Mouse (Mus musculus): Measurements from ENCODE around the gene Mtmr4.

Gene Mtmr4

GRCm38 (mm10) chr11:87581933-87582710 is 9.8 kb upstream of the Mtmr4 start:
- DNase-seq = no peak

DNA sequence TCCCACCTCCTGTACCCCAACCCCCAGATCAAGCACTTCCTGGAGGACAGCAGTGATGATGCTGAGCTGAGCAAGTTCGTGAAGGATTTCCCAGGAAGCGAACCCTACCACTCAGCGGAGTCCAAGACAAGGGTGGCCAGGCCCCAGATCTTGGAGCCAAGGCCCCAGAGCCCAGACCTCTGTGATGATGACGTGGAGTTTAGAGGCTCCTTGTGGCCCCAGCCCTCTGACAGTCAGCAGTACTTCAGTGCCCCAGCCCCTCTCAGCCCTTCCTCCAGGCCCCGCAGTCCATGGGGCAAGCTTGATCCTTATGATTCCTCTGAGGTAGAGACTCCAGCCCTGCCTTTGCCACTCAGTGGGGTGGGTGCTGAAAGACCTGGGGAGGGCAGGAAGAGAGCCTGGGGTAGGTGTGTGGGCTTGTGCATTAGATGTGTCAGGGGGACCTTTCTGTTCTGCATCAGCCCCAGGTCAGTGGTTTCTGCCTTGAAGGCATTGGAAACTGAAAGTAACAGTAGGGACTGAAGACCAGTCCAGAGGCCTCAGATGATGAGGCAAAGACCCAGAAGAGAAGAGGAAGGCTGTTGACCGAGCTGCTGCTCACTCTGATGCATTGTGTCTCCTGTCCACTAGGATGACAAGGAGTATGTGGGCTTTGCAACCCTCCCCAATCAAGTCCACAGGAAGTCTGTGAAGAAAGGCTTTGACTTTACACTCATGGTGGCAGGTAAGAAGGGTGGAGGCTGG is 8.5 kb upstream of the Mtmr4 start:
- no peak for DNase-seq

- no peak for DNase-seq
These were observed 7.1 kb upstream of the Mtmr4 start for GRCm38 (mm10) chr11:87584711-87585505.

GRCm38 (mm10) chr11:87587211-87587874 is 4.6 kb upstream of the Mtmr4 start:
- DNase-seq = no peak

- DNase-seq = no peak
These were observed 2.4 kb upstream of the Mtmr4 start for GRCm38 (mm10) chr11:87589605-87590004.

DNA sequence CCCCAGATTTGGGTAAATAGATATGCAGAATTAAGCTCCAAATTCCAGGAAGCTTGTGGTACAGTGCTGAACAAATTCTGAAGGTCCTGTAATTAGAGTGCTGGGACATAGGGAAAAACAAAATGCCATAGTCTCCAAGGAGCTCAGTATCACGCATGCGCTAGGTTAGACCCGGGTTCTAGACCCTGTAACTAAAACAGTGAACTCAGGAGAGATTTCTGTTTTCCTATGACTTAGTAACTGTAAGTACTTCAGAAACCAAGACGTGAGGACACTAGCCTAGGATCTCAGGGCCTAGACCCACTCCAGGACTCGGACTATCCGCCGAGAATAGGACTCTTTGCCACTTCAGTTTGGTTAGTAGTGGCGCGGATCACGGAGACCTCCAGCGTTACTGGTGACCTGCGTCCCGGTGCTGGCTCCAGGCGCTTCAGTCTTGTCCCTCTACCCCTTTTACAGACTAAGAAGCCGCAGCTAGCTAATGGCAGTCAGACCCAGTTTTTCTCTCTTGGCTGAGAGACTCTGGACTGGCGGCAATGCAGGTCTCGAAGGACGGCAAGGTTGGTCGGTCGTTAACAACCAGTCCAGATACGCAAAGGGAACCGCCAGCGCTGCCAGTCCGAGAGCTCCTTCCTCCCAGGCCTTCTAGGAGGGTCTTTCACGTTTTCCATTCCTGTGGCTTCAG is 979 bp upstream of the Mtmr4 start:
- peak; percentile 44 for DNase-seq

GRCm38 (mm10) chr11:87592354-87592695 is 363 bp downstream of the Mtmr4 start:
- DNase-seq = no peak

- DNase-seq = peak; percentile 30
These were observed 994 bp downstream of the Mtmr4 start for GRCm38 (mm10) chr11:87592713-87593598.

DNA sequence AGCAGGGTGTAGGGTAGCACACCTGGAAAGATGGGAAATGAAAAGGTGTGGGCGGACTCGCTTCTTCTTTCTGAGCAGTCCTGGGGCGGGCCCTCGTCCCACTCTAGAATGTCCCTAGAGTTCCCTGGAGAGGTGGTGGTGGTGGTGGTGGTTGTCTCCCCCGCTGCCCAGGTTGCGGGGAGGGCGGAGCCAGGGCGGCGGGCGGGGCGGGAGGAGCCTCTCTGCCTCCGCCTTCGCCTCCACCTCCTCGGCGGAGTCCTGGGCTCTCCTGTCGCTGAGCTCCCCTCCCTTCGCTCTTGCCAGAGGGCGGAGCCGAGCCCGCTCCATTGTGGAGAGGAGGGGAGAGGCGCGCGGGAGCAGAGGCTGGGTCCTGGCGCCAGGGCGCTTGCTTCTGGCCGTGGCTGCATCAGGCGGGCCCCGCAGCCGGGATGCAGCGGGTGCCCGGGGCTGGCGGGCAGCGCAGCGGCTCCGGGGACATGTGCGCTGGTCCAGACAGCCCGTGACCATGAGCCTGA is 3.4 kb downstream of the Mtmr4 start:
- peak; percentile 94 for DNase-seq

- no peak for DNase-seq
These were observed 4.0 kb downstream of the Mtmr4 start for GRCm38 (mm10) chr11:87595976-87596375.

DNA sequence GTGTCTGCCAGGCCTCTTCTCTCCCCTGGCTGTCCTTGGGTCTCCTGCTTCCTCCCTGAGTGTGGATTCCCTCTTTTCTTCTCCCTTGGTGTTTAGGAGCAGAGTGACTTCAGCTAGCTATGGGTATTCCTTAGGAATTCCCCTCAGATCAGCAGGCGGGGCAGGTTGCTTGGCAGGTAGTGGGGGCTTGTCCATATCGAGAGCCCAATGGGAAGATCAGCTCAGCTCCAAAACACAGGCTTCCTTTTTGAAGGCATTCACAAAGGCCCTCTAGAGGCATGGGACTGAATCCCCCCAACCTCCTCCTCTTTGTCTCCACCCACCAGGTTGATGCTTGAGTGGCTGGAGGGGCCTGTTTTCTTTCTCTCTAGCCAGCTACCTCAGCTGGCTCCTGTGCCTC is 4.5 kb downstream of the Mtmr4 start:
- DNase-seq = no peak

DNA sequence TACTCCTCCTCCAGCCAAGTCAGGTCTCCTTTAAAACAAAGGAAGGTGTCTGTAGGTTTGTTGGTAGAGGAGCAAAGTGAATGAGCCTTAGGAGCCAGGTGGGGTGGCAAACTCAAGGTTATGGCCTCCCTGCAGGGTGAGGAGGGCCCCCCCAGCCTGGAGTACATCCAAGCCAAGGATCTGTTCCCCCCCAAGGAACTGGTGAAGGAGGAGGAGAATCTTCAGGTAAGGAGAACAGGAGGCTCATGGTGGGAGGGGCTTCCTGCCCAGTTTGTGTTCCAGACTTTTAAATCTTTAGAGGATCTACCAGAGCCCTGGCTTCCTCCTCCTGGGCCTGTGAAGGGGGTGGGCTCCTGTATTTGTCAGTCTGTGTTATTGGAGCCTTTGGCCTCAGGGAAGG is 5.1 kb downstream of the Mtmr4 start:
- no peak for DNase-seq

DNA sequence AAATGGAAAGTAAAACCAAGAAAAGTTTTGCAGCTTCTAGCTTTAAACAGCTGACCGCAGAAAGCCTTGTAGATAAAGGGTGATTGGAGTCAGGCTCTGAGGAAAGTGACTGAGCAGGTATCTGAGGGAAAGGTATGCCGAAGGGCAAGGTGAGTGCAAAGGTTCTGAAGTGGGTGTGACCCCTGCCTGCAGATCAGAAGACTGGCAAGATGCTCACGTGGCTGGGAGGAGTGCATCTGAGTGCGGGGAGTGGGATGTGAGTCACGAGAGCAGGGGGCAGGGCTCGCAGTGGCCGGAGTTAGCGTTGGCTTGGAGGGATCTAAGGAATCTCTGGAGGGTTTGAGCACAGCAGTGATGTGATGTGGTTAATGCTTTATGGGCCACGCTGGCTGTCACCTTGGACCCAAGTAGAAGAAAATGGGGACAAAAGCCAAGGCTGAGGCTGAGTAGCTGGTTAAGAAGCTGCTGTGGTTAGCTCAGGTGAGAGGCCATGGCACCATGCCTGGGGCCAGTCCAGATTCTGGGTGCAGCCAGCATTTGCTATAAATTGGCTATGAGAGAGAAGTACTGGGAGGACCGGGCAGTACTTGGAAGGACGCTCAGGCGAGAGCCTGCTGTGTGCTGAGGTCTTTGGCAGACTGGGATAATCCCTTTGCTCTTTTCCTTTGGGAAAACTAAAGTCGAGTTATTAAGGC is 7.6 kb downstream of the Mtmr4 start:
- DNase-seq = no peak

DNA sequence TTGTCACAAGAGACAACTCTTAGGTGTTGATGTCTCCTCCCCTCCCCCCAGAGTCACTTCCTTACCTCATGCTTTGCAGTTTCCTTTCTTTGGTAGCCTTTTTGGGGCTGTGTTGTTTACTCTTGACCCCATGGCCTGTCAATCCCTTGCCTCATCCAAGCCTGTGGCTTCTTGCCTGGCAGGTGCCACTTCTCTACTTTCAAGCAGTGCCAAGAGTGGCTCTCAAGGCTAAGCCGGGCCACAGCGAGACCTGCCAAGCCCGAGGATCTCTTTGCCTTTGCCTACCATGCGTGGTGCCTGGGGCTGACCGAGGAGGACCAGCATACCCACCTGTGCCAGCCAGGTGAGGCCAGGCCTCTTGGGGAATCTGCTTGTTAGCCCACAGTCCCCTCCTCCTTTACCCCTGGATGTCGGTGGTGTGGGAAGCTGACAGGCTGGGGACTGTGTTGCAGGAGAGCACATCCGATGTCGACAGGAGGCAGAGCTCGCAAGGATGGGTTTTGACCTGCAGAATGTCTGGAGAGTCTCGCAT is 8.4 kb downstream of the Mtmr4 start:
- DNase-seq = no peak

GRCm38 (mm10) chr11:87602234-87602633 is 10.3 kb downstream of the Mtmr4 start:
- DNase-seq = no peak

DNA sequence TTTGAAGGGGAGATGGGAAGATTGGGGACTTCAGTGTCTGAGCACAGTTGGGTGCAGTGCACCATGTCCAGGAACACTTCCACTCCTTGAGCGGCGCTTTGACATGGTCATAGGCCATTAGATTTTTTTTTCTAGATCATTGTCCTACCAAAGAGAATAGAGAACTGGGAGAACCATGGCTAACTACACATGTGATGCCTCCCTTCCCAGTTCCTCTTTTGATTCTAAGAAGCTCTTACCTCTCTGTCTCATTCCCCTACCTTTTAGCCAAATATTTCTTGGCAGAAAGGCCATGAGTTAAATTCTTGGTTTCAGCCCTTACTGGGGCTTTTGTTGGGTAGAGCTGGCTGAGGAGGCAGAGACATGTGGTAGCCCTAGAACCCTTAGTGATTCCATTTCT is 11.6 kb downstream of the Mtmr4 start:
- no peak for DNase-seq

GRCm38 (mm10) chr11:87609264-87609663 is 17.3 kb downstream of the Mtmr4 start:
- no peak for DNase-seq

GRCm38 (mm10) chr11:87611547-87611946 is 19.6 kb downstream of the Mtmr4 start:
- no peak for DNase-seq

DNA sequence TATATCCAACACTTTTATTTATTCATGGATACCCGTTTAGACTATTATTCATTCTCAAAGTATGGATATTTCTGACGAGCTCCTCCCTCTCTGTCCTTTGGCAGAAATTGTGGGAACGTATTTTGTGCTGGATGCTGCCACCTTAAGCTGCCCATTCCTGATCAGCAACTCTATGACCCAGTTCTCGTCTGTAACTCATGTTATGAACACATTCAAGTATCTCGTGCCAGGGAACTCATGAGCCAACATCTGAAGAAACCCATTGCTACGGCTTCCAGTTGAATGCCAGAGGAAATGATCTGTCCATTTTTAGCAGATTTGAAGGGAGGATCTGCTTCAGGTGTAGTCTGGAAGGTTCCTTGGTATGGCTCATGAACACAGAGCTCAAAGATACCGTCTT is 22.0 kb downstream of the Mtmr4 start:
- no peak for DNase-seq

DNA sequence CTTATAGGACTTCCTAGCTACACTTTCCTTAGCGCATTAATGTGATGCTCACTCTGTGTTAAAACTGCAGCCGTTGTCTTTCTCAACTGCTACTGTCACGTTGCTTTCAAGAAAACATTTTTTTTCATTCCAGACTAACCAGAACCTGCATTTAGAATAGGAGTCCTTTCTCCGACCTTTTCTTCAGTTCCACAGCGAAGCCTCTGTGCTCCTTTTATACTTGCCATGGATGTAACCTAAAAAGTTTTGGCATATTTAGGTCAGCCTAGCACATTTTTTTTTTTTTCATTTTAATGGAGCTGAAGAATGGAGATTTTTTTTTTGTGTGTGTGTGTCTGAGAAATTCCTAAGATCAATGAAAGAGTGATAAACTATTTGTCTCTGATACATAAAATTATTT is 23.6 kb downstream of the Mtmr4 start:
- no peak for DNase-seq

Measured in liver (tissue).